Mouse (Mus musculus): ENCODE measurements around the gene Tada2a. TPM values are rescaled to one million over a fixed set of nuclear protein-coding genes. Genes with fewer than 3 reads are reported as not detected.
A peak's percentile ranks its signal among the peaks of the same experiment; 100 is the strongest.

Tada2a gene
- polyA plus RNA-seq, 1 experiment from 2014 or later: 29.1 TPM

- no peak for ATAC-seq
Measured at GRCm38 (mm10) chr11:84060635-84061034, 68.8 kb downstream of the Tada2a start.

GRCm38 (mm10) chr11:84059784-84060183 lies 69.6 kb downstream of the Tada2a start:
- H3K4me1 ChIP-seq (ENCODE audit: control insufficient read depth, insufficient read depth, low read depth, low read length): no peaks in the 10 kb centered on the region
- no peak overlapping the region for H3K27ac ChIP-seq (ENCODE audit: low read depth, low read length)
- H3K4me2 ChIP-seq (ENCODE audit: low read length): no peak overlapping the region
- H3K9me3 ChIP-seq (ENCODE audit: control insufficient read depth, low read length): no peaks in the 10 kb centered on the region
- no peaks in the 10 kb centered on the region for H3K27me3 ChIP-seq (replicated peaks; ENCODE audit: control insufficient read depth, insufficient read depth, low read length)
- no peak overlapping the region for H3K4me3 ChIP-seq (ENCODE audit: low read length)
- ATAC-seq: no peak
- no peak overlapping the region for H3K9ac ChIP-seq (ENCODE audit: low read depth, low read length)
- H3K36me3 ChIP-seq (ENCODE audit: control insufficient read depth, insufficient read depth, low read length): no peaks in the 10 kb centered on the region
- 94% methylated on average over 2 of the region's 2 CpGs for WGBS

More at GRCm38 (mm10) chr11:84060635-84061034, 68.8 kb downstream of the Tada2a start:
- H3K9me3 ChIP-seq (ENCODE audit: control insufficient read depth, low read length): no peaks in the 10 kb centered on the region
- WGBS: 80% methylated on average over 6 of the region's 6 CpGs
- no peaks in the 10 kb centered on the region for H3K4me1 ChIP-seq (ENCODE audit: control insufficient read depth, insufficient read depth, low read depth, low read length)
- no peaks in the 10 kb centered on the region; the same call in 1 of the 2 replicates for H3K27me3 ChIP-seq (replicated peaks; ENCODE audit: control insufficient read depth, insufficient read depth, low read length)
- no peak overlapping the region for H3K9ac ChIP-seq (ENCODE audit: low read depth, low read length)
- H3K27ac ChIP-seq (ENCODE audit: low read depth, low read length): no peak overlapping the region
- no peak overlapping the region for H3K4me2 ChIP-seq (ENCODE audit: low read length)
- H3K4me3 ChIP-seq (ENCODE audit: low read length): no peak overlapping the region
- H3K36me3 ChIP-seq (ENCODE audit: control insufficient read depth, insufficient read depth, low read length): no peaks in the 10 kb centered on the region

DNA sequence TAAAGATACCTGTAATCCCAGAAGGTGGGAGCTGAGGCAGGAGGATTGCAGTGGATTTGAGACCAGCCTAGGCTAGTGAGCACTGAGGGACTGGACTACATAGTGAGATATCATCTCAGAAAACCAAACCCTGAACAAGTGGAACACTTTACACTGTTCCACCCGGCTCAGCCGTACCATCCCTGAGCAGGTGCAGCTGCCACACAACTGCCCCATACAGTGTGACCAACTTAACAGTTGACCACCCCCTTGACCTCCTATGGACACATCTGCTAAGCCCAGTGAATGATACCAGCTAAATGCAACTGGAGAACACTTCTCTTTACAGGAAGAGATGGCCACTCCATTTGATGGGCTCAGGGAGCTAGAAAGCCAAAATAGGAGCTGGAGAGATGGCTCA lies 72.0 kb downstream of the Tada2a start:
- WGBS: 92% methylated on average over 2 of the region's 2 CpGs
- no peak overlapping the region for H3K9ac ChIP-seq (ENCODE audit: low read depth, low read length)
- no peak overlapping the region for H3K27ac ChIP-seq (ENCODE audit: low read depth, low read length)
- no peaks in the 10 kb centered on the region for H3K9me3 ChIP-seq (ENCODE audit: control insufficient read depth, low read length)
- H3K27me3 ChIP-seq (replicated peaks; ENCODE audit: control insufficient read depth, insufficient read depth, low read length): no peaks in the 10 kb centered on the region
- no peaks in the 10 kb centered on the region for H3K36me3 ChIP-seq (ENCODE audit: control insufficient read depth, insufficient read depth, low read length)
- H3K4me2 ChIP-seq (ENCODE audit: low read length): no peak overlapping the region
- H3K4me3 ChIP-seq (ENCODE audit: low read length): no peak overlapping the region
- peaks cover 9% of the 10 kb centered on the region for H3K4me1 ChIP-seq (ENCODE audit: control insufficient read depth, insufficient read depth, low read depth, low read length)
- no peak for ATAC-seq

GRCm38 (mm10) chr11:84053524-84054163 lies 75.8 kb downstream of the Tada2a start:
- no peaks in the 10 kb centered on the region for H3K9me3 ChIP-seq (ENCODE audit: control insufficient read depth, low read length)
- peak overlapping the region; percentile 55 for H3K27ac ChIP-seq (ENCODE audit: low read depth, low read length)
- H3K4me2 ChIP-seq (ENCODE audit: low read length): no peak overlapping the region
- no peaks in the 10 kb centered on the region for H3K27me3 ChIP-seq (replicated peaks; ENCODE audit: control insufficient read depth, insufficient read depth, low read length)
- H3K4me3 ChIP-seq (ENCODE audit: low read length): no peak overlapping the region
- peaks cover 9% of the 10 kb centered on the region for H3K4me1 ChIP-seq (ENCODE audit: control insufficient read depth, insufficient read depth, low read depth, low read length)
- 35% methylated on average over 10 of the region's 10 CpGs for WGBS
- no peaks in the 10 kb centered on the region for H3K36me3 ChIP-seq (ENCODE audit: control insufficient read depth, insufficient read depth, low read length)
- H3K9ac ChIP-seq (ENCODE audit: low read depth, low read length): no peak overlapping the region
- ATAC-seq: peak; percentile 85

GRCm38 (mm10) chr11:84053055-84053454 lies 76.3 kb downstream of the Tada2a start:
- H3K36me3 ChIP-seq (ENCODE audit: control insufficient read depth, insufficient read depth, low read length): no peaks in the 10 kb centered on the region
- WGBS: 84% methylated on average over 7 of the region's 7 CpGs
- ATAC-seq: no peak
- H3K4me3 ChIP-seq (ENCODE audit: low read length): no peak overlapping the region
- peaks cover 9% of the 10 kb centered on the region for H3K4me1 ChIP-seq (ENCODE audit: control insufficient read depth, insufficient read depth, low read depth, low read length)
- no peaks in the 10 kb centered on the region for H3K27me3 ChIP-seq (replicated peaks; ENCODE audit: control insufficient read depth, insufficient read depth, low read length)
- no peak overlapping the region for H3K4me2 ChIP-seq (ENCODE audit: low read length)
- H3K27ac ChIP-seq (ENCODE audit: low read depth, low read length): no peak overlapping the region; the same call in 1 of the 2 replicates
- no peaks in the 10 kb centered on the region for H3K9me3 ChIP-seq (ENCODE audit: control insufficient read depth, low read length)
- H3K9ac ChIP-seq (ENCODE audit: low read depth, low read length): no peak overlapping the region

GRCm38 (mm10) chr11:84048411-84048810 lies 81.0 kb downstream of the Tada2a start:
- ATAC-seq: peak; percentile 43; the same call in 1 of the 2 replicates
- Histone ChIP-seq H3K4me1 (ENCODE audit: control insufficient read depth, insufficient read depth, low read depth, low read length) (peaks cover 6% of the 10 kb centered on the region), H3K27ac (ENCODE audit: low read depth, low read length) (no peak overlapping the region), H3K27me3 (replicated peaks; ENCODE audit: control insufficient read depth, insufficient read depth, low read length) (no peaks in the 10 kb centered on the region), H3K4me3 (ENCODE audit: low read length) (no peak overlapping the region), H3K4me2 (ENCODE audit: low read length) (no peak overlapping the region), H3K36me3 (ENCODE audit: control insufficient read depth, insufficient read depth, low read length) (no peaks in the 10 kb centered on the region), H3K9me3 (ENCODE audit: control insufficient read depth, low read length) (no peaks in the 10 kb centered on the region), H3K9ac (ENCODE audit: low read depth, low read length) (no peak overlapping the region)
- WGBS: 50% methylated on average over 10 of the region's 10 CpGs

DNA sequence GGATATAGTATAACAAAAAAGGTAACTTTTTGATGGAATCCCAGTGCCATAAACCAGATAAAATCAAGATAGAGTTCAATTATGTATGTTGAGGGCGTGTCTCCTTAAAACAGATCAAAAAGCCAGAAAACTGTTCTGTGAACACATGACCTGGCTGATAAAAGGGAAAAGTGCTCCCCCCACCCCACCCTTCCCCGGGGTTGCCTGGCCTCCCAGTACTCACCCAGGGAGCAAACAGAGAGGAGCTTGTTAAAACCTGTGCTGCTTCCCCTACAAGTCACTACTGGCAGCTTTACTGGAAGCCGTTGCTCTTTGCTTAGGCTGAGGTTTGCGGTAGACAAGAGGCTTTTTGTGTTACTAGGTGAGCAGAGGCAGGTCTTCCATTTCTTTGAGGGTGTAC lies 82.1 kb downstream of the Tada2a start:
- H3K9me3 ChIP-seq (ENCODE audit: control insufficient read depth, low read length): no peaks in the 10 kb centered on the region
- no peak overlapping the region for H3K9ac ChIP-seq (ENCODE audit: low read depth, low read length)
- no peak overlapping the region for H3K27ac ChIP-seq (ENCODE audit: low read depth, low read length)
- WGBS: 72% methylated on average over 4 of the region's 4 CpGs
- no peak overlapping the region for H3K4me2 ChIP-seq (ENCODE audit: low read length)
- peaks cover 16% of the 10 kb centered on the region for H3K4me1 ChIP-seq (ENCODE audit: control insufficient read depth, insufficient read depth, low read depth, low read length)
- H3K36me3 ChIP-seq (ENCODE audit: control insufficient read depth, insufficient read depth, low read length): no peaks in the 10 kb centered on the region
- no peaks in the 10 kb centered on the region for H3K27me3 ChIP-seq (replicated peaks; ENCODE audit: control insufficient read depth, insufficient read depth, low read length)
- ATAC-seq: no peak
- H3K4me3 ChIP-seq (ENCODE audit: low read length): no peak overlapping the region

GRCm38 (mm10) chr11:84044988-84045387 lies 84.4 kb downstream of the Tada2a start:
- Histone ChIP-seq H3K4me1 (ENCODE audit: control insufficient read depth, insufficient read depth, low read depth, low read length) (peaks cover 16% of the 10 kb centered on the region), H3K9ac (ENCODE audit: low read depth, low read length) (no peak overlapping the region), H3K27me3 (replicated peaks; ENCODE audit: control insufficient read depth, insufficient read depth, low read length) (no peaks in the 10 kb centered on the region), H3K36me3 (ENCODE audit: control insufficient read depth, insufficient read depth, low read length) (no peaks in the 10 kb centered on the region), H3K4me2 (ENCODE audit: low read length) (no peak overlapping the region), H3K9me3 (ENCODE audit: control insufficient read depth, low read length) (no peaks in the 10 kb centered on the region), H3K27ac (ENCODE audit: low read depth, low read length) (no peak overlapping the region), H3K4me3 (ENCODE audit: low read length) (no peak overlapping the region)
- WGBS: 18% methylated on average over 1 of the region's 1 CpGs
- no peak for ATAC-seq

DNA sequence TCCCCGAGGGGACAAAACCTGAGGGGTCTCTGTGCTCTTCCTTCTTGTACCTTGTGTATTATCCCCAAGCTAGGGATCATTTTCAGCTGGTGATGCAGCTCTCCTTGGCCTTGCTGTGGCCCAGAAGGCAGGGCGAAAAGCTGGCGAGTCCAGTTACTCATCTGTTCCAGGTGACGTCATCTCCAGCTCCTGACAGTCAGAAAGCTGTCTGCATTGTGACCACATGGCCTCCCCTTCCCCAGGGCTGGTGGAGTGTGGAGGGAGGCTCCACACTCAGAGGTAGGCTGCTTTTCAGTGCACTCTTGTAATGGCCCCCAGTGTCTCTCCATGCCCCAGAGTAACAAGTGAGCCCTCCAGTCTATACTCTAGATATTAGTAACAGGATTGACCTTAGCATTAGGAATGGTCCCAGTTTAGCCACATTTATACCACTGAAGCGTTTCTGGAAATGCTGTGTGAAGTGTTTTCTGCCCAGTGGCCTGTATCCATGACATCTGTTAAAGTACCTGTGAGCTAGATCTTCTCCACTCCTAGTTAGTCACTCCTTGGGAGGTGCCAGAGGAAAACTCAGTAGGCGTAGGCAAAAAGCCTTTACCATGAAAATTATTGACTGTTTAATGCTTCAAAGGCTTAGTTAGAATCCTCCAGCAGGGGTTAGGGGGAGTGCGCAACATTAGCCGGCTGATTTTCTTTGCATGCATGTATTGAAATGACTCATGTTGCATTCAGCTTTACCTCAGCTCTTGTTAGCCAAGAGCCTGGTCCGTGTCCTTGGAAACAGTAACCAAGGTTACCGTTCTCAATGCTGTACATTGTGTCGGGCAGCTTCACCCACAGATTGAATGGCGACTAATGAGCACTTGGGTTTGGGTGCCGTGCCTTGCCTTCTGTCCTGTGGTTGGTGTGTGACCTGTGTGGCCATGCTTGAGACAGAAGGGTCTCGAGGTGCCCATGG lies 86.3 kb downstream of the Tada2a start:
- Histone ChIP-seq H3K27me3 (replicated peaks; ENCODE audit: control insufficient read depth, insufficient read depth, low read length) (no peaks in the 10 kb centered on the region), H3K36me3 (ENCODE audit: control insufficient read depth, insufficient read depth, low read length) (peaks cover 4% of the 10 kb centered on the region; the same call in 1 of the 2 replicates), H3K4me2 (ENCODE audit: low read length) (no peak overlapping the region), H3K4me1 (ENCODE audit: control insufficient read depth, insufficient read depth, low read depth, low read length) (peaks cover 16% of the 10 kb centered on the region), H3K27ac (ENCODE audit: low read depth, low read length) (peak overlapping the region; percentile 65), H3K9me3 (ENCODE audit: control insufficient read depth, low read length) (no peaks in the 10 kb centered on the region), H3K9ac (ENCODE audit: low read depth, low read length) (peak overlapping the region; percentile 41; the same call in 1 of the 2 replicates), H3K4me3 (ENCODE audit: low read length) (no peak overlapping the region)
- 19% methylated on average over 14 of the region's 14 CpGs for WGBS
- ATAC-seq: peak; percentile 89
